Comparison of ENCODE assay signal across 7 mouse cellular contexts in the genomic region with DNA sequence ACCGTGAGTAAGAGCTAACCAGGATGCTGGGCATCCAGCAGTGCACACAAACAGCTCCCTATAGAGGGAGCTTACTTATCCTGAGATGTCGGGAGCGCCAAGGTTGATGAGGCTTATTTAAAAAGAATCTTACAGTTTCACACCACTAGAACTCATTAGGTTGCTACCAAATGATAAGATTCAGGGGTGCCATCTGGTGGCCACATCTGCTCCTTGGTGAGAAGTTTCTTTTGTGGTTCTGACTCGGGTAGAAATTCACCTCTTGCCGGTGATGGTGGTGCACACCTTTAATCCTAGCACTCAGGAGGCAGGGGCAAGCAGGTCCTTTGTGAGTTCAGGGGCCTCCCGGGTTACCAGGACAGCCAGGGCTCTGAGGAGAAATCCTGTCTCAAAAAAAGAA. TPM values are rescaled to one million over a fixed set of nuclear protein-coding genes. Genes with fewer than 3 reads are reported as not detected.
DNase-seq lines count a peak whose midpoint lies in the region; ATAC-seq and TF ChIP-seq lines count a peak whose summit lies in the region.

No protein-coding gene starts in this region.

- TF ChIP-seq EP300 in CH12.LX (IDR thresholded peaks at IDR 0.05; ENCODE audit: low read length): no peak

- peak; percentile 71 for TF ChIP-seq RAD21 in CH12.LX (IDR thresholded peaks at IDR 0.05; ENCODE audit: low read depth, low read length)

- peak overlapping the region; percentile 97 for H3K9ac ChIP-seq in CH12.LX (ENCODE audit: insufficient read depth, low read depth)
- peak overlapping the region; percentile 42; the same call in 1 of the 2 replicates for H3K9ac ChIP-seq in embryonic facial prominence, embryonic 12.5 days

- dilution Hi-C loops in CH12.LX (cut with MboI; ENCODE audit: extremely low pct_ligation_motif_present, extremely low pct_unique_long_range_greater_than_20kb, low sequenced_read_pairs): no loop called here

- H3K9me3 ChIP-seq in CH12.LX (replicated peaks; ENCODE audit: low read length): no peaks in the 10 kb centered on the region
- H3K9me3 ChIP-seq in embryonic facial prominence, embryonic 12.5 days: no peaks in the 10 kb centered on the region

- no peak; the same call in 1 of the 2 replicates for TF ChIP-seq POLR2A in CH12.LX (IDR thresholded peaks at IDR 0.05; ENCODE audit: low read depth, low read length)

- intact Hi-C loops in heart, postnatal 36 days (cut with DNase I): loop anchor here (1.0 to 2.0 kb wide), 2 partner anchors 50 to 209 kb away; a partner anchor contains a TSS

- H3K4me3 ChIP-seq in CH12.LX (replicated peaks in 1 of 3; ENCODE audit: low read depth in 2 of 3, low read length in 2 of 3, poor library complexity in 1 of 3): peak overlapping the region; percentile 77 to 91 (median 79)
- H3K4me3 ChIP-seq in embryonic facial prominence, embryonic 12.5 days: peak overlapping the region; percentile 4; the same call in 1 of the 2 replicates

- 54% methylated on average over 6 of the region's 6 CpGs for WGBS in embryonic facial prominence, embryonic 12.5 days

- peaks cover 42% of the 10 kb centered on the region for H3K79me2 ChIP-seq in CH12.LX (replicated peaks; ENCODE audit: control insufficient read depth, extremely low read depth, insufficient read depth, poor library complexity, severe bottlenecking)

- no peaks in the 10 kb centered on the region for H3K27me3 ChIP-seq in CH12.LX (replicated peaks)
- no peaks in the 10 kb centered on the region for H3K27me3 ChIP-seq in embryonic facial prominence, embryonic 12.5 days

- DNase-seq in CH12.LX (ENCODE audit: extremely low read depth): peak; percentile 78
- peak; percentile 74 for DNase-seq in R1 (ENCODE audit: low read depth, low spot score)
- DNase-seq in heart, postnatal 36 days: peak; percentile 59 to 74
- DNase-seq in layer of hippocampus, postnatal 36 days: peak; percentile 52 to 65
- peak; percentile 82 for DNase-seq in lung, postnatal 14 days
- peak; percentile 71 for DNase-seq in spleen, adult 12 weeks (ENCODE audit: low spot score)

- H3K36me3 ChIP-seq in CH12.LX (replicated peaks in 1 of 2; ENCODE audit: control insufficient read depth in 1 of 2, insufficient read depth in 1 of 2, low read length in 1 of 2): peaks cover 55 to 70% of the 10 kb centered on the region in 2 experiments
- peaks cover 40% of the 10 kb centered on the region for H3K36me3 ChIP-seq in embryonic facial prominence, embryonic 12.5 days

- H3K4me1 ChIP-seq in CH12.LX (ENCODE audit: control insufficient read depth in 1 of 2, insufficient read depth in 2 of 2): peaks cover 6 to 32% of the 10 kb centered on the region in 2 experiments
- peaks cover 25% of the 10 kb centered on the region for H3K4me1 ChIP-seq in embryonic facial prominence, embryonic 12.5 days

- no peak for ATAC-seq in embryonic facial prominence, embryonic 12.5 days (ENCODE audit: insufficient number of reproducible peaks, insufficient read depth, low FRiP score, low TSS enrichment)

- in situ Hi-C loops in CH12.LX (cut with MboI; ENCODE audit: low pct_ligation_motif_present, low pct_unique_long_range_greater_than_20kb, low sequenced_read_pairs): loop anchor here (10.0 kb wide), 2 partner anchors 65 to 215 kb away; no protein-coding TSS in a partner anchor

- peak overlapping the region; percentile 87 for H3K4me2 ChIP-seq in CH12.LX (ENCODE audit: insufficient read depth, low read depth, poor library complexity, severe bottlenecking)
- peak overlapping the region; percentile 98 for H3K4me2 ChIP-seq in embryonic facial prominence, embryonic 12.5 days (replicated peaks)

- TF ChIP-seq CTCF in CH12.LX (conservative IDR thresholded peaks at IDR 0.05 in 1 of 2, IDR thresholded peaks at IDR 0.05 in 1 of 2; ENCODE audit: low read depth in 2 of 2, low read length in 2 of 2): peak; percentile 30 to 90; a peak in 3 of 4 replicates

- H3K27ac ChIP-seq in CH12.LX (ENCODE audit: insufficient read depth, low read depth): no peak overlapping the region
- H3K27ac ChIP-seq in embryonic facial prominence, embryonic 12.5 days: no peak overlapping the region

TF ChIP-seq in CH12.LX, 34 proteins besides CTCF, POLR2A, EP300 and RAD21:
- no peak for TF ChIP-seq MXI1 (IDR thresholded peaks at IDR 0.05; ENCODE audit: low read depth, low read length)
- TF ChIP-seq MAX (IDR thresholded peaks at IDR 0.05; ENCODE audit: low read length): 0 out of 2 replicates have a peak, but pooled peaks have one; percentile 35
- peak; percentile 32; the same call in 1 of the 2 replicates for TF ChIP-seq MEF2A (IDR thresholded peaks at IDR 0.05; ENCODE audit: borderline replicate concordance, low read depth, low read length)
- TF ChIP-seq MAFK (IDR thresholded peaks at IDR 0.05; ENCODE audit: insufficient replicate concordance, low read length): no peak
- TF ChIP-seq ETS1 (conservative IDR thresholded peaks at IDR 0.05; ENCODE audit: low read depth, low read length): no peak
- no peak for TF ChIP-seq USF2 (conservative IDR thresholded peaks at IDR 0.05; ENCODE audit: low read depth, low read length)
- TF ChIP-seq ZC3H11A (IDR thresholded peaks at IDR 0.05; ENCODE audit: low read depth, low read length): peak; percentile 25; the same call in 1 of the 2 replicates
- peak; percentile 50 for TF ChIP-seq IRF4 (IDR thresholded peaks at IDR 0.05; ENCODE audit: low read depth, low read length)
- TF ChIP-seq SIN3A (IDR thresholded peaks at IDR 0.05; ENCODE audit: low read length): peak; percentile 38; the same call in 1 of the 2 replicates
- peak; percentile 84 for TF ChIP-seq SMC3 (IDR thresholded peaks at IDR 0.05; ENCODE audit: low read depth, low read length)
- no peak for TF ChIP-seq BHLHE40 (IDR thresholded peaks at IDR 0.05; ENCODE audit: low read depth, low read length)
- TF ChIP-seq HCFC1 (IDR thresholded peaks at IDR 0.05; ENCODE audit: low read depth, low read length): peak; percentile 36
- TF ChIP-seq MYC (IDR thresholded peaks at IDR 0.05; ENCODE audit: low read depth, low read length): peak; percentile 67; the same call in 1 of the 2 replicates
- TF ChIP-seq RCOR1 (conservative IDR thresholded peaks at IDR 0.05; ENCODE audit: low read depth, low read length): no peak

RNA-seq across cellular contexts. Expression of a gene that starts 2.1 kb away (rescaled TPM):
- 47.4 and 78.9 TPM in 2 replicates for total RNA-seq in CH12.LX (2012; rRNA removed)
- total RNA-seq in CH12.LX (2014; rRNA removed): 93.7 and 99.3 TPM in 2 replicates
- 81.3 and 91.9 TPM in 2 replicates for polyA plus RNA-seq in CH12.LX (2012; ENCODE audit: insufficient read length, low read depth)
- polyA plus RNA-seq in embryonic facial prominence, embryonic 12.5 days (2016; fragmentation: Nextera tagmentation; extraction: Ambion mirVana): 33.1 and 34.7 TPM in 2 replicates
- under 1 TPM; 0.14 to 0.49 TPM for total RNA-seq in heart, postnatal 36 days (2021)
- under 1 TPM; 0.50 to 0.88 TPM for total RNA-seq in layer of hippocampus, postnatal 36 days (2021)

RNA-seq across cellular contexts. Expression of a gene that starts 18.0 kb away (rescaled TPM):
- total RNA-seq in CH12.LX (2012; rRNA removed) (11.1 and 12.1 TPM in 2 replicates), CH12.LX (2014; rRNA removed) (2.7 and 4.5 TPM in 2 replicates)
- polyA plus RNA-seq in CH12.LX (2012; ENCODE audit: insufficient read length, low read depth): 12.4 and 13.7 TPM in 2 replicates
- polyA plus RNA-seq in embryonic facial prominence, embryonic 12.5 days (2016; fragmentation: Nextera tagmentation; extraction: Ambion mirVana): 48.8 and 49.2 TPM in 2 replicates
- total RNA-seq in heart, postnatal 36 days (2021): 10 to 100 TPM; 10.5 to 13.6 TPM
- 10 to 100 TPM; 18.5 to 18.7 TPM for total RNA-seq in layer of hippocampus, postnatal 36 days (2021)

RNA-seq across cellular contexts. Expression of a gene that starts 46.2 kb away (rescaled TPM):
- total RNA-seq in CH12.LX (2012; rRNA removed) (4.7 TPM in 2 replicates), CH12.LX (2014; rRNA removed) (1.9 and 2.1 TPM in 2 replicates)
- polyA plus RNA-seq in CH12.LX (2012; ENCODE audit: insufficient read length, low read depth): 7.7 and 9.7 TPM in 2 replicates
- 5.0 TPM in 2 replicates for polyA plus RNA-seq in embryonic facial prominence, embryonic 12.5 days (2016; fragmentation: Nextera tagmentation; extraction: Ambion mirVana)
- 10 to 100 TPM in 1 of 2 experiments, 1 to 10 TPM in 1; 8.1 to 10.2 TPM for total RNA-seq in heart, postnatal 36 days (2021)
- 10 to 100 TPM; 67.3 to 72.9 TPM for total RNA-seq in layer of hippocampus, postnatal 36 days (2021)

Comparison
In these comparisons a context has a peak if more than half of its experiments do, and no peak if none do; other contexts are left out.
1. RNA of a gene that starts 2.1 kb away (total RNA-seq): 47.4 to 99.3 TPM in CH12.LX; 0.50 to 0.88 TPM in layer of hippocampus, postnatal 36 days and 0.14 to 0.49 TPM in heart, postnatal 36 days; every median in the first group is over 10 times any median in the second.
2. RNA of a gene that starts 46.2 kb away (total RNA-seq): 67.3 to 72.9 TPM in layer of hippocampus, postnatal 36 days; 8.1 to 10.2 TPM in heart, postnatal 36 days and 1.9 to 4.7 TPM in CH12.LX; every median in the first group is over 4 times any median in the second.
3. Peak in every context shown above with its lines, with median percentiles within 50 percentile points of each other: DNase-seq.